Mouse (Mus musculus) limb, embryonic 11.5 days (tissue): ENCODE results near the gene Ptprj. TPM values are rescaled to one million over a fixed set of nuclear protein-coding genes. Genes with fewer than 3 reads are reported as not detected.

ENCODE experiments used
- ATAC-seq: fragments of 200-750 bp; cut with Nextera tagmentation; 2 replicates; pipeline ENCODE4 v1.8.0; 2017; ENCODE audit warnings: low read depth; ENCODE audit not compliant: insufficient number of reproducible peaks, low FRiP score, low TSS enrichment
- DNase-seq: peaks from one replicate; pipeline ENCODE4 v3.0.0-alpha.2; 2015; ENCODE audit warnings: low spot score
- H3K27ac ChIP-seq: fragments of 300-500 bp; sonication (generic); replicated peaks from 2 replicates; pipeline ENCODE4 v1.5.1; 2014; ENCODE audit warnings: low read depth, mild to moderate bottlenecking, low read length
- H3K27me3 ChIP-seq: fragments of 300-500 bp; sonication (generic); 2 replicates; pipeline ENCODE4 v1.6.1; 2014; ENCODE audit warnings: mild to moderate bottlenecking, low read length, mixed read lengths; ENCODE audit not compliant: control insufficient read depth, insufficient read depth
- H3K36me3 ChIP-seq: fragments of 300-500 bp; sonication (generic); 2 replicates; pipeline ENCODE4 v1.6.1; 2014; ENCODE audit warnings: mild to moderate bottlenecking, low read length, moderate library complexity, mixed read lengths; ENCODE audit not compliant: control insufficient read depth, insufficient read depth
- H3K4me1 ChIP-seq: fragments of 300-500 bp; sonication (generic); 2 replicates; pipeline ENCODE4 v1.6.1; 2014; ENCODE audit warnings: low read length, mixed read lengths; ENCODE audit not compliant: control insufficient read depth, insufficient read depth
- H3K4me2 ChIP-seq: fragments of 300-500 bp; sonication (generic); 2 replicates; pipeline ENCODE4 v1.6.1; 2014; ENCODE audit warnings: low read depth, mild to moderate bottlenecking, moderate library complexity; ENCODE audit not compliant: severe bottlenecking
- H3K4me3 ChIP-seq: fragments of 300-500 bp; sonication (generic); 2 replicates; pipeline ENCODE4 v1.5.1; 2014; ENCODE audit warnings: low read depth, low read length
- H3K9ac ChIP-seq: fragments of 300-500 bp; sonication (generic); 2 replicates; pipeline ENCODE4 v1.6.1; 2014; ENCODE audit warnings: mild to moderate bottlenecking, low read length
- H3K9me3 ChIP-seq: fragments of 300-500 bp; sonication (generic); 2 replicates; pipeline ENCODE4 v1.6.1; 2016; ENCODE audit warnings: low read length; ENCODE audit not compliant: control insufficient read depth
- WGBS: fragments of 180-500 bp; shearing (Covaris S2); extraction: QIAGEN DNeasy Blood & Tissue Kit; methylation state at CpG from one replicate; pipeline ENCODE4 v1.1.7; 2014; 5-methylcytosine and 5-hydroxymethylcytosine counted together
- polyA plus RNA-seq: library from polyadenylated mRNA; unstranded; fragments of >200 nt; fragmentation: Nextera tagmentation; extraction: Ambion mirVana; gene quantifications from 2 replicates; pipeline ENCODE4 v1.2.1, GENCODE M21; 2014

Gene Ptprj
- polyA plus RNA-seq, 1 experiment from 2014 or later: 1.4 TPM

DNA sequence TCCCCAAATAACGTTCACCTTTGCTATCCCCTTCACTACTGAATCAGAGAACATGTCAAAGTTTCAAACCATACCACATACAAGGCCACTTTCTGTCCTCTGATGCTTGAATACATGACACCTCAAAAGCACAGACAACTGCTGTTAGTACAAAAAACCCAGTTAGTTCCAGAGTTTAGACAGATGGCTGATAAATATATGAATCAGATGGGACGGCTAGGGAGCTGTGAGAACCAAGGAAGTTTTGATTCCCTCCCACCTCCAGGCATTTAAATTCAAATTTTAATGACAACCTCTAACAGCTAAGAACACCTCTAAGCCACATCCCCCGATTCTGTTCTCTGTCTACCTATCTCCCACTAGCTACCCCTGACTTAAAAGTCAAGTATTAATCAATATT, 33.1 kb upstream of the Ptprj start:
- Histone ChIP-seq H3K4me2 (no peak overlapping the region), H3K4me3 (no peak overlapping the region), H3K27me3 (no peaks in the 10 kb centered on the region), H3K27ac (no peak overlapping the region), H3K4me1 (no peaks in the 10 kb centered on the region), H3K36me3 (no peaks in the 10 kb centered on the region), H3K9me3 (no peaks in the 10 kb centered on the region), H3K9ac (no peak overlapping the region)
- ATAC-seq (no peak), DNase-seq (no peak)
- 75% methylated on average over 3 of the region's 3 CpGs for WGBS

DNA sequence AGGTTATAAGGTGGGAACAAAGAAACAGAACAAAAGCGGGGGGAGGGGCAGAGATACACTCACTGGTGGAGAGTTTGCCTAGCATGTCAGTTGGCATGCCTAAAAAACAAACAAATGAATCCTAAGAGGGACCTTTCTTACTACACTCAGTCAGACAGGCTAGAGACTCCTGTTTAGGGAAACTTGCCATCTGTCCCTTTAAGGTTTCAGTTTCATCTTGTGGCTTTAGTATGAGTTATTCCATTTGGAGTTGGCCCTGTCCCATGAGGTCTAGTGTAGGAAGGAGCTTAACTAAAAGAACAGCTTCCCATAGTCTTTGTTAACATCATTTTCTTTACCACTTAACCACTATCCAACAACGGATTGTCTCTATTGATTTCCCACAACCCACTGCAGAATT, 32.6 kb upstream of the Ptprj start:
- no peaks in the 10 kb centered on the region for H3K9me3 ChIP-seq

DNA sequence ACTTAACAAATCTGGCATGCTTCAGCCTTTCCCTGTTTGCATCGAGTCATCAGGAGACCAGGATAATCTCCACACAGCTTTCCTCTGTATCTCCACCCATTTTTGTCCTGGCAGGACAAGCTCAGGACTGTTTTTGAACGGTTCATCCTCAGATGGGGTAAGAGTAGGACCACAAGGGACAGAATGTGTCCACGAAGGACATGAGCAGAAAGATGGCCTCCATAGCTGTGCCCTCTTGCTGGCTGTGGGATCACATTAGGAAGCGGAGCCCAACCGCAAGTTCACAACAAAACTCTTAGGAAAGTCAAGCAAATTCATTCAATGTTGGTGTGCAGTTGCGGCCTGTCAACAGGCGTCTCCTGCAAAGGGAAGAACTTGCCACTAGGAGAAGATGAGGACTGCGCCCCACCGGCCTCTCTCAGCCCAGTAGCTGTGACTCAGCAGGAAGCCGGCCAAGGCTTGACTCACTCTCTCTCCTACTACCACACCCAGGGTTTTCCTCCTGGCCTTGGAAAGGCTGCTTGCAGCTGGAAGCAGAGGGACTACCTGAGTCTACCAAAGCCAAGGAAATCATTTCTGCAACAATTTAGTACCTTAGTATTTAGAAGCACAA, 31.6 kb upstream of the Ptprj start:
- 84% methylated on average over 10 of the region's 10 CpGs for WGBS
- H3K27me3 ChIP-seq: no peaks in the 10 kb centered on the region
- H3K36me3 ChIP-seq: no peaks in the 10 kb centered on the region
- H3K4me2 ChIP-seq: no peak overlapping the region
- H3K9me3 ChIP-seq: no peaks in the 10 kb centered on the region
- DNase-seq: peak; percentile 17
- no peak overlapping the region for H3K9ac ChIP-seq
- no peaks in the 10 kb centered on the region for H3K4me1 ChIP-seq
- H3K27ac ChIP-seq: no peak overlapping the region
- no peak overlapping the region for H3K4me3 ChIP-seq
- ATAC-seq: no peak

More for the DNA sequence above, 32.6 kb upstream of the Ptprj start:
- H3K27ac ChIP-seq: no peak overlapping the region
- no peak overlapping the region for H3K9ac ChIP-seq
- H3K27me3 ChIP-seq: no peaks in the 10 kb centered on the region
- H3K4me2 ChIP-seq: no peak overlapping the region
- no peaks in the 10 kb centered on the region for H3K36me3 ChIP-seq
- 86% methylated on average over 2 of the region's 2 CpGs for whole genome bisulfite sequencing
- H3K4me3 ChIP-seq: no peak overlapping the region
- no peaks in the 10 kb centered on the region for H3K4me1 ChIP-seq
- no peak for ATAC-seq
- no peak for DNase-seq

DNA sequence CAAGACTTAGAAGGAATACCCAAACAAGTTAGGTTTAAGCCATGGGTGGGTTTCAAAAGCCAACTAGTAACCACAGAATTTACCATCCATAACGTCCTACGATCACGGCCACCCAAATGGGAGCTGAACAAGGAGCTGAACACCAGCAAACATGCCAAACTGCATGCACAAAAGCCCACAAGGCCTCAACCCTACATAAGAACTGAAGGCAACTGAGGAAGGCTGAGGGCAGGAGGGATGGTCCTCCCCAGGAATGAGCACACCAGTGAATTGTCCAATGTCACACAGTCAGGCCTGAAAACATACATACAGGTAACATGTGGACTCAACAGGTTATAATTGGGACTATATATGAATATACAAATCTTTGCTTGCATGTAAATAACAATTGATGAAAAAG, 20.6 kb upstream of the Ptprj start:
- no peaks in the 10 kb centered on the region for H3K36me3 ChIP-seq
- no peak overlapping the region for H3K9ac ChIP-seq
- H3K4me2 ChIP-seq: no peak overlapping the region
- DNase-seq (no peak), ATAC-seq (no peak)
- H3K9me3 ChIP-seq: no peaks in the 10 kb centered on the region
- WGBS: 93% methylated on average over 3 of the region's 3 CpGs
- H3K4me3 ChIP-seq: no peak overlapping the region
- no peaks in the 10 kb centered on the region for H3K4me1 ChIP-seq
- no peak overlapping the region for H3K27ac ChIP-seq
- H3K27me3 ChIP-seq: no peaks in the 10 kb centered on the region

DNA sequence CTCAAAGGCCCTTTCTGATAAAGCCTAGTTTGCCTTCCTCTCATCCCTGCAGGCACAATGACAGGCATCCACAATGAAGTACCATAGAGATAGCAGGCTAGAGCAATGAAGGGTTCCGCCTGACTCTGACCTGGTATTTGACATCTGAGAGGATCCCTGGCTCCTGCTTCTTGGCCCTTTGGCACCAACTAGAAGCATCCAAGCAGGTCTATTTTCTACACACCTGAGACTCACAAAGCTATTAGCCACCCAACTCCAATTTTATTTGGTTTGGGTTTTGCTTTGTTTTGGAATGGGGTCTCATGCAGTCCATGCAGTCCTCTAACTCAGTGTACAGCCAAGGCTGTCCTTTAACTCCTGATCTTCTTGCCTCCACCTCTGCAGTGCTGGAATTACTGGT, 7.7 kb upstream of the Ptprj start:
- Histone ChIP-seq H3K4me3 (no peak overlapping the region), H3K27me3 (no peaks in the 10 kb centered on the region), H3K27ac (no peak overlapping the region), H3K4me2 (no peak overlapping the region), H3K36me3 (no peaks in the 10 kb centered on the region), H3K9ac (no peak overlapping the region), H3K9me3 (no peaks in the 10 kb centered on the region), H3K4me1 (no peaks in the 10 kb centered on the region)
- DNase-seq (no peak), ATAC-seq (no peak)
- WGBS: 83% methylated on average over 1 of the region's 1 CpGs

DNA sequence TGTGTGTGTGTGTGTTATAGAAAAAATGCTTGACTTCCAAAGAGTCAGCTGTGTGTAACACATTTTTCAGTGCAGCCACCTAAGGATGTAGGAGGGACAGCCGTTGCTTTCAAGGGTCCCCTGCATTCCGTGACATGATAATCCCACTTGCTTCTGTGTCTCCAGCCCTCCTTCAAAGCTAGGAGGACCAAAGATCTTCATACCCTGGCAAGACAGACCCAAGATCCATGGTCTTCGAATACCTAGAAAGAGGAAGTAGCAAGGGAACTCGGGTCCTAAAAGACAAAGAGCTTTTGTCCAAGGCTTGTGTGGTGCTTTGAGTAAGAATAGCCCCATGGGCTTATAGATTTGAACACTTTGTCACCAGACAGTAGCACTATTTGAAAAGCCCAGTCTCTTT, 4.1 kb upstream of the Ptprj start:
- DNase-seq: no peak
- Histone ChIP-seq H3K9me3 (no peaks in the 10 kb centered on the region), H3K4me3 (no peak overlapping the region), H3K9ac (no peak overlapping the region), H3K27me3 (no peaks in the 10 kb centered on the region), H3K27ac (no peak overlapping the region), H3K36me3 (no peaks in the 10 kb centered on the region), H3K4me1 (peaks cover 3% of the 10 kb centered on the region; the same call in 1 of the 2 replicates), H3K4me2 (no peak overlapping the region)
- WGBS: 77% methylated on average over 4 of the region's 4 CpGs
- no peak for ATAC-seq

DNA sequence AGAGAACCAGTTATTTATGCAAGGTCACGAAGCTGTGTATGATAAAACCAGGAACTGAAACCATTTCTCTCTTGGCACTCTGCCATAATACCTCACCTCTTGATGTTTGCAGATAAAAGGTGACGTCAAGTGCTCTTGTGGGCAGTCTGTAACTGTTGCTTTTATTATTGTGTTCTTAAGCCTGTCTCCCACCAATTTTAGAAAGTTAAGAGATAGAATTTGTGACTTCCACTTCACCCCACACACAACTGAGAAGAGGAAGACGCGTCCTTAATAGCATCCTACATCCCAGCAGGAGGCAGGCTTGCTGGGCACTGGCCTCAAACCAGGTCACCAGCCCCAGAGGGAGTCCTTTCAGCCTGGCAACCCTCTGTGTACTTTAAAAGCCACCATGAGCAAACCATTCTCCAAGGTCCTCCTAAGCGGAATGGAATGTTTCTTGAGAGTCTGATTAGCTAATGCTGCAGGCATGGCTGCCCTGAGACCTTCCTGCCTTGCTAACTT, 3.2 kb upstream of the Ptprj start:
- no peak overlapping the region for H3K9ac ChIP-seq
- H3K4me2 ChIP-seq: no peak overlapping the region
- DNase-seq (no peak), ATAC-seq (no peak)
- no peaks in the 10 kb centered on the region for H3K36me3 ChIP-seq
- peaks cover 3% of the 10 kb centered on the region; the same call in 1 of the 2 replicates for H3K4me1 ChIP-seq
- H3K9me3 ChIP-seq: no peaks in the 10 kb centered on the region
- H3K27me3 ChIP-seq: no peaks in the 10 kb centered on the region
- H3K4me3 ChIP-seq: no peak overlapping the region
- WGBS: 64% methylated on average over 5 of the region's 5 CpGs
- H3K27ac ChIP-seq: no peak overlapping the region

DNA sequence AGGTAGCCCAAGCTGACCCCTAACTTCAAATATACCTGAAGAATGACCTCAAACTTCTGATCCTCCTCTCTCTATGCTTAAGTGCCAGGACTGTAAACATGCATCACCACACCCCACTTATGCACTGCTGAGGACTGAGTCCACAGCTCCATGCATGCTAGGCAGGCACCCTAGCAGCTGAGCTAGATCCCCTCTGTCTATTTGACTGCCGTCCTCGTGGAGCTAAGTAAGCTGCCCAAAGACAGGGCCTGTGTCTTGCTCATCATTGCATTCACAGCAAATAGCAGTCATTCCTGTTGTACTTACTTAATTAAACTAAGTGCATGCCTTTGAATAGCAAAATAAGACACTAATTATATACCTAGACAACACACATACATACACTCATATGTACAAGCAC, 2.4 kb upstream of the Ptprj start:
- DNase-seq: peak; percentile 14

DNA sequence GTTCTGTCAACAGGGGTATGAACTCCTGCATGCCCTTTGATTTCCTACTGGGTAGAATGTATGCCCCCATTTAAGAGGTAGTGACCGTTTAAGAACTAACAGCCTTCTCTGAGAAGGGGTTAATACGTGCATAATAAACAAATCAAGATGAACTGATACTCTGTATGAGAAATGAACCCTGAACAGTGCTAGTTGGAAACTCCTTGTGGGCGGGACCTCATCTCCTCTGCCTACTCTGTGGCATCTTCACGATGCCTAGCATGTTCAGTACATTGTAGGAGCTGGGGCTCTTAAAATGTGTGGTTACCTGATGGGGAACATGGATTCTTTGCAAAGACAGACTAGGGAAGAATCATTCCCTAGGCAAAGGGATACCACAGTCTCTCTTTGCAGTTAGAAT, 1.9 kb upstream of the Ptprj start:
- H3K4me2 ChIP-seq: no peak overlapping the region
- H3K4me1 ChIP-seq: peaks cover 3% of the 10 kb centered on the region; the same call in 1 of the 2 replicates
- no peak overlapping the region for H3K27ac ChIP-seq
- ATAC-seq (no peak), DNase-seq (peak; percentile 15)
- no peak overlapping the region for H3K4me3 ChIP-seq
- no peaks in the 10 kb centered on the region for H3K36me3 ChIP-seq
- no peak overlapping the region for H3K9ac ChIP-seq
- no peaks in the 10 kb centered on the region for H3K9me3 ChIP-seq
- H3K27me3 ChIP-seq: no peaks in the 10 kb centered on the region
- 77% methylated on average over 4 of the region's 4 CpGs for WGBS

More for the DNA sequence above, 2.4 kb upstream of the Ptprj start:
- Histone ChIP-seq H3K4me2 (no peak overlapping the region), H3K4me1 (peaks cover 3% of the 10 kb centered on the region; the same call in 1 of the 2 replicates), H3K9me3 (no peaks in the 10 kb centered on the region), H3K9ac (no peak overlapping the region), H3K27ac (no peak overlapping the region), H3K36me3 (no peaks in the 10 kb centered on the region), H3K4me3 (no peak overlapping the region), H3K27me3 (no peaks in the 10 kb centered on the region)
- ATAC-seq: no peak
- 71% methylated on average over 2 of the region's 2 CpGs for WGBS
